Mouse (Mus musculus) midbrain, embryonic 15.5 days (tissue): ENCODE data around the gene Zfp282. TPM values are rescaled to one million over a fixed set of nuclear protein-coding genes. Genes with fewer than 3 reads are reported as not detected.

Experiments
- ATAC-seq: fragments of 200-750 bp; cut with Nextera tagmentation; replicated peaks from 2 replicates; pipeline ENCODE4 v1.8.0; 2017; ENCODE audit warnings: moderate TSS enrichment
- H3K27ac ChIP-seq: fragments of 300-500 bp; sonication (generic); 2 replicates; pipeline ENCODE4 v1.5.1; 2015; ENCODE audit warnings: mild to moderate bottlenecking, inconsistent platforms
- H3K27me3 ChIP-seq: fragments of 300-500 bp; sonication (generic); replicated peaks from 2 replicates; pipeline ENCODE4 v1.6.1; 2015; ENCODE audit warnings: inconsistent platforms
- H3K36me3 ChIP-seq: fragments of 300-500 bp; sonication (generic); replicated peaks from 2 replicates; pipeline ENCODE4 v1.6.1; 2015; ENCODE audit warnings: inconsistent platforms
- H3K4me1 ChIP-seq: fragments of 300-500 bp; sonication (generic); 2 replicates; pipeline ENCODE4 v1.6.1; 2015; ENCODE audit warnings: inconsistent platforms
- H3K4me2 ChIP-seq: fragments of 300-500 bp; sonication (generic); 2 replicates; pipeline ENCODE4 v1.6.1; 2015; ENCODE audit warnings: inconsistent platforms, mild to moderate bottlenecking, moderate library complexity
- H3K4me3 ChIP-seq: fragments of 300-500 bp; sonication (generic); 2 replicates; pipeline ENCODE4 v1.5.1; 2015; ENCODE audit warnings: mild to moderate bottlenecking, inconsistent platforms
- H3K9ac ChIP-seq: fragments of 300-500 bp; sonication (generic); 2 replicates; pipeline ENCODE4 v1.6.1; 2015; ENCODE audit warnings: mild to moderate bottlenecking, inconsistent platforms
- H3K9me3 ChIP-seq: fragments of 300-500 bp; sonication (generic); 2 replicates; pipeline ENCODE4 v1.6.1; 2016; ENCODE audit warnings: inconsistent platforms
- WGBS: fragments of 180-500 bp; shearing (Covaris S2); methylation state at CpG from one replicate; pipeline ENCODE4 v1.1.7; 2015; ENCODE audit warnings: mixed read lengths; 5-methylcytosine and 5-hydroxymethylcytosine counted together
- polyA plus RNA-seq: library from polyadenylated mRNA; unstranded; fragments of >200 nt; fragmentation: Nextera tagmentation; extraction: Ambion mirVana; gene quantifications from 2 replicates; pipeline ENCODE4 v1.2.1, GENCODE M21; 2015

The Zfp282 gene
- polyA plus RNA-seq, 1 experiment from 2014 or later, result 27.5 TPM

GRCm38 (mm10) chr6:47904917-47905695 lies 28.1 kb downstream of the Zfp282 start:
- H3K4me1 ChIP-seq, result no peaks in the 10 kb centered on the region
- no peaks in the 10 kb centered on the region for H3K27me3 ChIP-seq
- H3K9ac ChIP-seq, result no peak overlapping the region
- peak; percentile 48 for ATAC-seq
- no peak overlapping the region for H3K4me2 ChIP-seq
- no peaks in the 10 kb centered on the region for H3K9me3 ChIP-seq
- H3K27ac ChIP-seq, result no peak overlapping the region
- 57% methylated on average over 44 of the region's 44 CpGs for WGBS
- H3K4me3 ChIP-seq, result no peak overlapping the region
- peaks cover 64% of the 10 kb centered on the region for H3K36me3 ChIP-seq

GRCm38 (mm10) chr6:47906326-47906725 lies 29.3 kb downstream of the Zfp282 start:
- 100% methylated on average over 5 of the region's 5 CpGs for WGBS
- Histone ChIP-seq H3K4me3 (no peak overlapping the region), H3K4me1 (no peaks in the 10 kb centered on the region), H3K9ac (no peak overlapping the region), H3K27me3 (no peaks in the 10 kb centered on the region), H3K4me2 (no peak overlapping the region), H3K9me3 (no peaks in the 10 kb centered on the region), H3K36me3 (peaks cover 55% of the 10 kb centered on the region), H3K27ac (no peak overlapping the region)
- no peak for ATAC-seq

- Histone ChIP-seq H3K4me2 (no peak overlapping the region), H3K27ac (no peak overlapping the region), H3K27me3 (no peaks in the 10 kb centered on the region), H3K9ac (no peak overlapping the region), H3K4me1 (no peaks in the 10 kb centered on the region), H3K36me3 (peaks cover 33% of the 10 kb centered on the region), H3K9me3 (no peaks in the 10 kb centered on the region), H3K4me3 (no peak overlapping the region)
- ATAC-seq, result no peak
- WGBS, result 97% methylated on average over 1 of the region's 1 CpGs
Measured at GRCm38 (mm10) chr6:47909007-47909406, 32.0 kb downstream of the Zfp282 start.

- Histone ChIP-seq H3K9me3 (no peaks in the 10 kb centered on the region), H3K27me3 (no peaks in the 10 kb centered on the region), H3K4me3 (no peak overlapping the region), H3K4me1 (no peaks in the 10 kb centered on the region), H3K27ac (no peak overlapping the region), H3K36me3 (peaks cover 8% of the 10 kb centered on the region; the same call in 1 of the 2 replicates), H3K9ac (no peak overlapping the region), H3K4me2 (no peak overlapping the region)
- no peak for ATAC-seq
- 61% methylated on average over 1 of the region's 1 CpGs for WGBS
Measured at GRCm38 (mm10) chr6:47911650-47912049, 34.6 kb downstream of the Zfp282 start.

GRCm38 (mm10) chr6:47912991-47913390 lies 36.0 kb downstream of the Zfp282 start:
- no peaks in the 10 kb centered on the region for H3K27me3 ChIP-seq
- no peak overlapping the region for H3K9ac ChIP-seq
- no peak for ATAC-seq
- H3K9me3 ChIP-seq, result no peaks in the 10 kb centered on the region
- no peaks in the 10 kb centered on the region for H3K4me1 ChIP-seq
- H3K36me3 ChIP-seq, result 0 out of 2 replicates have a peak, but pooled peaks cover under 1% of the 10 kb centered on the region
- 62% methylated on average over 3 of the region's 3 CpGs for WGBS
- no peak overlapping the region for H3K27ac ChIP-seq
- no peak overlapping the region for H3K4me2 ChIP-seq
- no peak overlapping the region for H3K4me3 ChIP-seq

- H3K36me3 ChIP-seq, result no peaks in the 10 kb centered on the region
- H3K4me2 ChIP-seq, result no peak overlapping the region
- no peaks in the 10 kb centered on the region for H3K9me3 ChIP-seq
- no peak overlapping the region for H3K9ac ChIP-seq
- H3K27me3 ChIP-seq, result no peaks in the 10 kb centered on the region
- 85% methylated on average over 5 of the region's 5 CpGs for WGBS
- no peak for ATAC-seq
- no peak overlapping the region for H3K27ac ChIP-seq
- peaks cover 16% of the 10 kb centered on the region for H3K4me1 ChIP-seq
- no peak overlapping the region for H3K4me3 ChIP-seq
Measured at GRCm38 (mm10) chr6:47917051-47917450, 40.0 kb downstream of the Zfp282 start.

- 86% methylated on average over 3 of the region's 3 CpGs for WGBS
- Histone ChIP-seq H3K27me3 (no peaks in the 10 kb centered on the region), H3K9me3 (no peaks in the 10 kb centered on the region), H3K4me1 (peaks cover 20% of the 10 kb centered on the region), H3K36me3 (no peaks in the 10 kb centered on the region), H3K4me2 (no peak overlapping the region), H3K9ac (no peak overlapping the region), H3K27ac (no peak overlapping the region), H3K4me3 (no peak overlapping the region)
- ATAC-seq, result no peak
Measured at GRCm38 (mm10) chr6:47918768-47919274, 41.8 kb downstream of the Zfp282 start.

- Histone ChIP-seq H3K4me2 (peak overlapping the region; percentile 91), H3K27me3 (no peaks in the 10 kb centered on the region), H3K27ac (peak overlapping the region; percentile 96), H3K4me3 (peak overlapping the region; percentile 95), H3K9me3 (no peaks in the 10 kb centered on the region), H3K4me1 (peaks cover 20% of the 10 kb centered on the region), H3K36me3 (no peaks in the 10 kb centered on the region), H3K9ac (peak overlapping the region; percentile 38; the same call in 1 of the 2 replicates)
- ATAC-seq, result peak; percentile 24
- WGBS, result 26% methylated on average over 11 of the region's 11 CpGs
Measured at GRCm38 (mm10) chr6:47919646-47920446, 42.8 kb downstream of the Zfp282 start.

- Histone ChIP-seq H3K9ac (peak within 1 kb of the TSS; percentile 81), H3K4me3 (peak within 1 kb of the TSS; percentile 95), H3K27ac (peak within 1 kb of the TSS; percentile 96), H3K4me2 (peak within 1 kb of the TSS; percentile 91), H3K4me1 (peaks cover 20% of the 10 kb centered on the region), H3K36me3 (no peaks in the 10 kb centered on the region), H3K9me3 (no peaks in the 10 kb centered on the region), H3K27me3 (no peaks in the 10 kb centered on the region)
- ATAC-seq, result peak; percentile 97
- under 1% methylated on average over 65 of the region's 67 CpGs for WGBS
Measured at GRCm38 (mm10) chr6:47920447-47921340, 43.7 kb downstream of the Zfp282 start, which contains the start of gene Zfp212. Zfp212 (plus strand) TSS chr6:47920476.

GRCm38 (mm10) chr6:47942461-47942860 lies 65.5 kb downstream of the Zfp282 start:
- H3K4me3 ChIP-seq, result peak overlapping the region; percentile 43
- H3K4me2 ChIP-seq, result peak overlapping the region; percentile 85
- H3K36me3 ChIP-seq, result no peaks in the 10 kb centered on the region
- 52% methylated on average over 12 of the region's 12 CpGs for WGBS
- H3K27me3 ChIP-seq, result no peaks in the 10 kb centered on the region; the same call in 1 of the 2 replicates
- peak; percentile 13; the same call in 1 of the 2 replicates for ATAC-seq
- no peak overlapping the region for H3K27ac ChIP-seq
- H3K4me1 ChIP-seq, result peaks cover 10% of the 10 kb centered on the region; the same call in 1 of the 2 replicates
- peak overlapping the region; percentile 51; the same call in 1 of the 2 replicates for H3K9ac ChIP-seq
- H3K9me3 ChIP-seq, result no peaks in the 10 kb centered on the region

- 8% methylated on average over 64 of the region's 64 CpGs for WGBS
- no peaks in the 10 kb centered on the region for H3K36me3 ChIP-seq
- ATAC-seq, result peak; percentile 84
- peak overlapping the region; percentile 85 for H3K4me2 ChIP-seq
- peak overlapping the region; percentile 43 for H3K4me3 ChIP-seq
- H3K4me1 ChIP-seq, result peaks cover 10% of the 10 kb centered on the region; the same call in 1 of the 2 replicates
- peak overlapping the region; percentile 51 for H3K9ac ChIP-seq
- H3K9me3 ChIP-seq, result no peaks in the 10 kb centered on the region
- 0 out of 2 replicates have a peak overlapping the region, but pooled peaks have one; percentile 25 for H3K27ac ChIP-seq
- H3K27me3 ChIP-seq, result no peaks in the 10 kb centered on the region; the same call in 1 of the 2 replicates
Measured at GRCm38 (mm10) chr6:47943021-47943691, 66.2 kb downstream of the Zfp282 start.
